8 mouse cellular contexts compared by ENCODE assay signal in genomic region chr12:16853431-16854165, GRCm38 (mm10). TPM values are rescaled to one million over a fixed set of nuclear protein-coding genes. Genes with fewer than 3 reads are reported as not detected.
A peak's percentile ranks its signal among the peaks of the same experiment; 100 is the strongest.
DNase-seq lines count a peak whose midpoint lies in the region; ATAC-seq lines count a peak whose summit lies in the region.

No protein-coding gene starts in this region.

- ATAC-seq in megakaryocyte-erythroid progenitor cell, adult 5-6 weeks (replicated peaks; ENCODE audit: low FRiP score, low TSS enrichment, poor library complexity, severe bottlenecking): no peak

- peak; percentile 40 to 44 for DNase-seq in cerebellum, postnatal 36 days
- DNase-seq in cerebellum, adult 11-12 months: no peak
- peak; percentile 97 for DNase-seq in 3T3-L1 (ENCODE audit: low read depth, low spot score)
- peak; percentile 88 for DNase-seq in adrenal gland, postnatal 25 days
- DNase-seq in heart, postnatal 4 days: peak; percentile 86
- DNase-seq in ovary, postnatal 10 days (ENCODE audit: low spot score): peak; percentile 35
- no peak for DNase-seq in spleen, postnatal 14 days (ENCODE audit: low spot score in 2 of 2)

RNA-seq across cellular contexts. Expression of gene Rock2, which starts 41.1 kb away (rescaled TPM):
- total RNA-seq in adrenal gland, postnatal 25 days (2021): 82.9 and 88.5 TPM in 2 replicates
- 10 to 100 TPM; 93.4 to 98.4 TPM for total RNA-seq in heart, postnatal 4 days (2021)
- 34.9 and 39.7 TPM in 2 replicates for total RNA-seq in megakaryocyte-erythroid progenitor cell, adult 5-6 weeks (2014; fragmentation: Nextera tagmentation)
- 57.2 and 74.8 TPM in 2 replicates for total RNA-seq in megakaryocyte-erythroid progenitor cell, adult 5-6 weeks (2017)

RNA-seq across cellular contexts. Expression of gene E2f6, which starts 42.8 kb away (rescaled TPM):
- total RNA-seq in adrenal gland, postnatal 25 days (2021): 39.1 and 46.5 TPM in 2 replicates
- 10 to 100 TPM; 51.1 to 53.6 TPM for total RNA-seq in heart, postnatal 4 days (2021)
- 68.4 and 73.2 TPM in 2 replicates for total RNA-seq in megakaryocyte-erythroid progenitor cell, adult 5-6 weeks (2014; fragmentation: Nextera tagmentation)
- total RNA-seq in megakaryocyte-erythroid progenitor cell, adult 5-6 weeks (2017): 71.5 and 73.6 TPM in 2 replicates

RNA-seq across cellular contexts. Expression of gene Greb1, which starts 52.9 kb away (rescaled TPM):
- total RNA-seq in adrenal gland, postnatal 25 days (2021): 33.2 and 43.0 TPM in 2 replicates
- total RNA-seq in heart, postnatal 4 days (2021): under 1 TPM; 0.10 to 0.54 TPM
- total RNA-seq in megakaryocyte-erythroid progenitor cell, adult 5-6 weeks (2014; fragmentation: Nextera tagmentation): 7.2 TPM in 1 of 2 replicates, not detected in the other
- not detected in 2 replicates for total RNA-seq in megakaryocyte-erythroid progenitor cell, adult 5-6 weeks (2017)

Comparison
In these comparisons a context has a peak if more than half of its experiments do, and no peak if none do; other contexts are left out.
1. DNase-seq: peak in cerebellum, postnatal 36 days (2 of 2), 3T3-L1 (single experiment), adrenal gland, postnatal 25 days (single experiment), heart, postnatal 4 days (single experiment) and ovary, postnatal 10 days (single experiment); none in cerebellum, adult 11-12 months (single experiment) and spleen, postnatal 14 days (0 of 2).